Mouse (Mus musculus): ENCODE results near the gene St3gal2. TPM values are rescaled to one million over a fixed set of nuclear protein-coding genes. Genes with fewer than 3 reads are reported as not detected.

Gene St3gal2
- total and polyA plus RNA-seq, 3 experiments = 16.9 to 44.5 (median 17.0) TPM

GRCm38 (mm10) chr8:110956619-110957450 lies 37.1 kb downstream of the St3gal2 start:
- TF ChIP-seq MXI1 (IDR thresholded peaks at IDR 0.05; ENCODE audit: low read depth, low read length) (no peak), NRF1 (IDR thresholded peaks at IDR 0.05; ENCODE audit: low read depth, low read length) (no peak), MYC (IDR thresholded peaks at IDR 0.05; ENCODE audit: low read depth, low read length) (no peak), MAZ (IDR thresholded peaks at IDR 0.05; ENCODE audit: low read depth, low read length) (no peak), EP300 (IDR thresholded peaks at IDR 0.05; ENCODE audit: low read length) (no peak), CHD1 (IDR thresholded peaks at IDR 0.05; ENCODE audit: low read depth, low read length) (no peak), ETS1 (conservative IDR thresholded peaks at IDR 0.05; ENCODE audit: low read depth, low read length) (no peak), MEF2A (IDR thresholded peaks at IDR 0.05; ENCODE audit: borderline replicate concordance, low read depth, low read length) (no peak)
- H3K27ac ChIP-seq (ENCODE audit: insufficient read depth, low read depth) = no peak overlapping the region
- no peak overlapping the region for H3K9ac ChIP-seq (ENCODE audit: insufficient read depth, low read depth)
- peaks cover 14 to 51% of the 10 kb centered on the region in 2 experiments for H3K4me1 ChIP-seq (ENCODE audit: control insufficient read depth in 1 of 2, insufficient read depth in 2 of 2)
- in situ Hi-C loops (cut with MboI; ENCODE audit: low pct_ligation_motif_present, low pct_unique_long_range_greater_than_20kb, low sequenced_read_pairs) = no loop called here
- DNase-seq (ENCODE audit: extremely low read depth) = no peak
- no peak overlapping the region for H3K4me2 ChIP-seq (ENCODE audit: insufficient read depth, low read depth, poor library complexity, severe bottlenecking)
- H3K79me2 ChIP-seq (replicated peaks; ENCODE audit: control insufficient read depth, extremely low read depth, insufficient read depth, poor library complexity, severe bottlenecking) = peaks cover 25% of the 10 kb centered on the region
- H3K36me3 ChIP-seq (replicated peaks in 1 of 2; ENCODE audit: control insufficient read depth in 1 of 2, insufficient read depth in 1 of 2, low read length in 1 of 2) = peaks cover 52 to 78% of the 10 kb centered on the region in 2 experiments
- dilution Hi-C loops (cut with MboI; ENCODE audit: extremely low pct_ligation_motif_present, extremely low pct_unique_long_range_greater_than_20kb, low sequenced_read_pairs) = no loop called here
- no peaks in the 10 kb centered on the region for H3K27me3 ChIP-seq (replicated peaks)
- H3K9me3 ChIP-seq (replicated peaks; ENCODE audit: low read length) = peaks cover 2% of the 10 kb centered on the region
- H3K4me3 ChIP-seq (replicated peaks in 1 of 3; ENCODE audit: low read depth in 2 of 3, low read length in 2 of 3, poor library complexity in 1 of 3) = no peak overlapping the region

GRCm38 (mm10) chr8:110957471-110957870 lies 37.7 kb downstream of the St3gal2 start:
- no peaks in the 10 kb centered on the region for H3K27me3 ChIP-seq (replicated peaks)
- no peak overlapping the region for H3K4me2 ChIP-seq (ENCODE audit: insufficient read depth, low read depth, poor library complexity, severe bottlenecking)
- H3K4me3 ChIP-seq (replicated peaks in 1 of 3; ENCODE audit: low read depth in 2 of 3, low read length in 2 of 3, poor library complexity in 1 of 3) = no peak overlapping the region
- DNase-seq (ENCODE audit: extremely low read depth) = no peak
- TF ChIP-seq TCF12 (IDR thresholded peaks at IDR 0.05; ENCODE audit: low read depth, low read length) = no peak
- TF ChIP-seq ZKSCAN1 (IDR thresholded peaks at IDR 0.05; ENCODE audit: borderline replicate concordance, low read depth, low read length) = no peak
- no peak for TF ChIP-seq MEF2A (IDR thresholded peaks at IDR 0.05; ENCODE audit: borderline replicate concordance, low read depth, low read length)
- no peak for TF ChIP-seq ZC3H11A (IDR thresholded peaks at IDR 0.05; ENCODE audit: low read depth, low read length)
- TF ChIP-seq USF1 (IDR thresholded peaks at IDR 0.05; ENCODE audit: low read depth, low read length) = no peak
- TF ChIP-seq MAFK (IDR thresholded peaks at IDR 0.05; ENCODE audit: insufficient replicate concordance, low read length) = no peak
- no peak for TF ChIP-seq CHD2 (IDR thresholded peaks at IDR 0.05; ENCODE audit: low read length)
- TF ChIP-seq KAT2A (IDR thresholded peaks at IDR 0.05; ENCODE audit: insufficient replicate concordance, low read length) = no peak
- TF ChIP-seq BHLHE40 (IDR thresholded peaks at IDR 0.05; ENCODE audit: low read depth, low read length) = no peak
- no peak for TF ChIP-seq SIN3A (IDR thresholded peaks at IDR 0.05; ENCODE audit: low read length)
- no peak for TF ChIP-seq MAX (IDR thresholded peaks at IDR 0.05; ENCODE audit: low read length)
- TF ChIP-seq MYC (IDR thresholded peaks at IDR 0.05; ENCODE audit: low read depth, low read length) = no peak
- H3K4me1 ChIP-seq (ENCODE audit: control insufficient read depth in 1 of 2, insufficient read depth in 2 of 2) = peaks cover 12 to 45% of the 10 kb centered on the region in 2 experiments
- H3K27ac ChIP-seq (ENCODE audit: insufficient read depth, low read depth) = no peak overlapping the region
- in situ Hi-C loops (cut with MboI; ENCODE audit: low pct_ligation_motif_present, low pct_unique_long_range_greater_than_20kb, low sequenced_read_pairs) (no loop called here), dilution Hi-C loops (cut with MboI; ENCODE audit: extremely low pct_ligation_motif_present, extremely low pct_unique_long_range_greater_than_20kb, low sequenced_read_pairs) (no loop called here)
- H3K9me3 ChIP-seq (replicated peaks; ENCODE audit: low read length) = peaks cover 2% of the 10 kb centered on the region
- no peak overlapping the region for H3K9ac ChIP-seq (ENCODE audit: insufficient read depth, low read depth)
- peaks cover 56 to 78% of the 10 kb centered on the region in 2 experiments for H3K36me3 ChIP-seq (replicated peaks in 1 of 2; ENCODE audit: control insufficient read depth in 1 of 2, insufficient read depth in 1 of 2, low read length in 1 of 2)
- peaks cover 20% of the 10 kb centered on the region for H3K79me2 ChIP-seq (replicated peaks; ENCODE audit: control insufficient read depth, extremely low read depth, insufficient read depth, poor library complexity, severe bottlenecking)
